Mouse (Mus musculus): ENCODE results near the gene Prelid3b. TPM values are rescaled to one million over a fixed set of nuclear protein-coding genes. Genes with fewer than 3 reads are reported as not detected.

The Prelid3b gene
- polyA plus RNA-seq, 1 experiment, result 36.2 TPM

- TF ChIP-seq CTCF (IDR thresholded peaks at IDR 0.05; ENCODE audit: extremely low read depth, insufficient read length, insufficient replicate concordance, low read depth, low read length), result no peak
- TF ChIP-seq POLR2A (IDR thresholded peaks at IDR 0.05; ENCODE audit: low read depth, low read length), result no peak
- 81% methylated on average over 18 of the region's 18 CpGs for WGBS
- no peaks in the 10 kb centered on the region for H3K27me3 ChIP-seq (ENCODE audit: control insufficient read depth, insufficient read depth, low read length)
- no peaks in the 10 kb centered on the region for H3K4me1 ChIP-seq (ENCODE audit: control insufficient read depth, insufficient read depth, insufficient read length, low read length)
- peaks cover 70% of the 10 kb centered on the region for H3K36me3 ChIP-seq (ENCODE audit: control insufficient read depth, insufficient read depth, low read length)
- no peak overlapping the region for H3K4me3 ChIP-seq (ENCODE audit: low read depth, low read length)
- H3K27ac ChIP-seq (ENCODE audit: insufficient read depth, low read depth, low read length), result no peak overlapping the region
Measured at GRCm38 (mm10) chr2:174428076-174428835, 44.6 kb downstream of the Prelid3b start.

GRCm38 (mm10) chr2:174426856-174427255 is 46.0 kb downstream of the Prelid3b start:
- no peak overlapping the region for H3K4me3 ChIP-seq (ENCODE audit: low read depth, low read length)
- peaks cover 73% of the 10 kb centered on the region for H3K36me3 ChIP-seq (ENCODE audit: control insufficient read depth, insufficient read depth, low read length)
- 92% methylated on average over 12 of the region's 12 CpGs for WGBS
- TF ChIP-seq CTCF (IDR thresholded peaks at IDR 0.05; ENCODE audit: extremely low read depth, insufficient read length, insufficient replicate concordance, low read depth, low read length) (no peak), POLR2A (IDR thresholded peaks at IDR 0.05; ENCODE audit: low read depth, low read length) (no peak)
- no peaks in the 10 kb centered on the region for H3K4me1 ChIP-seq (ENCODE audit: control insufficient read depth, insufficient read depth, insufficient read length, low read length)
- H3K27ac ChIP-seq (ENCODE audit: insufficient read depth, low read depth, low read length), result no peak overlapping the region
- H3K27me3 ChIP-seq (ENCODE audit: control insufficient read depth, insufficient read depth, low read length), result no peaks in the 10 kb centered on the region

GRCm38 (mm10) chr2:174424301-174425085 is 48.4 kb downstream of the Prelid3b start:
- no peak overlapping the region for H3K27ac ChIP-seq (ENCODE audit: insufficient read depth, low read depth, low read length)
- no peak overlapping the region for H3K4me3 ChIP-seq (ENCODE audit: low read depth, low read length)
- TF ChIP-seq POLR2A (IDR thresholded peaks at IDR 0.05; ENCODE audit: low read depth, low read length), result no peak
- TF ChIP-seq CTCF (IDR thresholded peaks at IDR 0.05; ENCODE audit: extremely low read depth, insufficient read length, insufficient replicate concordance, low read depth, low read length), result no peak
- H3K27me3 ChIP-seq (ENCODE audit: control insufficient read depth, insufficient read depth, low read length), result no peaks in the 10 kb centered on the region
- peaks cover 71% of the 10 kb centered on the region for H3K36me3 ChIP-seq (ENCODE audit: control insufficient read depth, insufficient read depth, low read length)
- no peaks in the 10 kb centered on the region for H3K4me1 ChIP-seq (ENCODE audit: control insufficient read depth, insufficient read depth, insufficient read length, low read length)
- WGBS, result 90% methylated on average over 11 of the region's 11 CpGs

- Histone ChIP-seq H3K27me3 (ENCODE audit: control insufficient read depth, insufficient read depth, low read length) (no peaks in the 10 kb centered on the region), H3K4me1 (ENCODE audit: control insufficient read depth, insufficient read depth, insufficient read length, low read length) (peaks cover 7% of the 10 kb centered on the region; the same call in 1 of the 2 replicates), H3K27ac (ENCODE audit: insufficient read depth, low read depth, low read length) (no peak overlapping the region), H3K4me3 (ENCODE audit: low read depth, low read length) (no peak overlapping the region), H3K36me3 (ENCODE audit: control insufficient read depth, insufficient read depth, low read length) (peaks cover 39% of the 10 kb centered on the region)
- no peak for TF ChIP-seq POLR2A (IDR thresholded peaks at IDR 0.05; ENCODE audit: low read depth, low read length)
- TF ChIP-seq CTCF (IDR thresholded peaks at IDR 0.05; ENCODE audit: extremely low read depth, insufficient read length, insufficient replicate concordance, low read depth, low read length), result no peak
- 88% methylated on average over 6 of the region's 6 CpGs for WGBS
Measured at GRCm38 (mm10) chr2:174421107-174421506, 51.8 kb downstream of the Prelid3b start.

GRCm38 (mm10) chr2:174415731-174416310 is 57.1 kb downstream of the Prelid3b start, which contains the start of gene Nelfcd:
TSS of gene Nelfcd (plus strand) at chr2:174415804.
- under 1% methylated on average over 40 of the region's 40 CpGs for WGBS
- Histone ChIP-seq H3K27me3 (ENCODE audit: control insufficient read depth, insufficient read depth, low read length) (no peaks in the 10 kb centered on the region), H3K27ac (ENCODE audit: insufficient read depth, low read depth, low read length) (no peak within 1 kb of the TSS), H3K36me3 (ENCODE audit: control insufficient read depth, insufficient read depth, low read length) (no peaks in the 10 kb centered on the region), H3K4me3 (ENCODE audit: low read depth, low read length) (peak within 1 kb of the TSS; percentile 67), H3K4me1 (ENCODE audit: control insufficient read depth, insufficient read depth, insufficient read length, low read length) (peaks cover 7% of the 10 kb centered on the region; the same call in 1 of the 2 replicates)
- TF ChIP-seq POLR2A (IDR thresholded peaks at IDR 0.05; ENCODE audit: low read depth, low read length), result peak; percentile 53; the same call in 1 of the 2 replicates
- no peak for TF ChIP-seq CTCF (IDR thresholded peaks at IDR 0.05; ENCODE audit: extremely low read depth, insufficient read length, insufficient replicate concordance, low read depth, low read length)

Other genes with a start within 250 kb of the Prelid3b start
- gene Gnas, start 188.8 kb downstream of the Prelid3b start, polyA plus RNA-seq (2012; rRNA removed), result 295 and 530 TPM in 2 replicates
- not detected in 2 replicates for gene Gm20721, start 126.4 kb downstream of the Prelid3b start, polyA plus RNA-seq (2012; rRNA removed)
- 28.8 and 50.4 TPM in 2 replicates for gene Nelfcd, start 57.3 kb downstream of the Prelid3b start, polyA plus RNA-seq (2012; rRNA removed)
- gene Ctsz, start 34.0 kb downstream of the Prelid3b start, polyA plus RNA-seq (2012; rRNA removed), result 253 and 363 TPM in 2 replicates
- not detected in 2 replicates for gene Tubb1, start 22.4 kb downstream of the Prelid3b start, polyA plus RNA-seq (2012; rRNA removed)
- gene Atp5e, start 9.0 kb downstream of the Prelid3b start, polyA plus RNA-seq (2012; rRNA removed), result 157 and 303 TPM in 2 replicates
- gene Zfp831, start 170.5 kb upstream of the Prelid3b start, polyA plus RNA-seq (2012; rRNA removed), result 0.20 and 0.41 TPM in 2 replicates